Mouse (Mus musculus): ENCODE measurements around the gene Nts. TPM values are rescaled to one million over a fixed set of nuclear protein-coding genes. Genes with fewer than 3 reads are reported as not detected.
"Not testable (repeated sequence)": the region's sequence is repeated elsewhere in the genome, so short reads cannot be mapped to it uniquely, and the experiment has no call there.

The Nts gene
- 0.34 and 0.39 TPM in 2 replicates for polyA plus RNA-seq (2016; fragmentation: Nextera tagmentation; extraction: Ambion mirVana)

DNA sequence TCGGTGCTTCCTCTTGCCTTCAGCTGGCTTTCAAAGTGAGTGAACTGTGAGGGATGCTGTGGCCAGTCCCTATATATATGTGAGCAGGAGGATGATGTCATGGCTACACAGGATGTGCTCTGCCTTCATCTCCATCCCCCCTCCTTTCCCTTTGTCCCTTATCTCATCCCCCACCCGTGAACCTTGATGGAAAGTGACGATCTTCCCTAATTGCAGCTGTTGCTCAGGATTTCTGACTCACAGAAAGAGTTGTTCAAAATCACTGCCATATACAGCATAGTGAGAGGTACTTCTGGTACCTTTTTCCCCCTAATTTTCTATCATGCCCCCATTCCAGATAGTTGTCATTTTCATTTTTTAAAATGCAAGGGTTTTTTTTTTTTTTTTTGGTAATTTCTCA is at the start of gene Nts:
TSS of gene Nts (minus strand) at position 101 of the 400 bp plus-strand sequence.
- no peaks in the 10 kb centered on the region for H3K4me1 ChIP-seq
- no peaks in the 10 kb centered on the region for H3K36me3 ChIP-seq
- H3K27ac ChIP-seq: no peak within 1 kb of the TSS
- 28% methylated on average over 3 of the region's 3 CpGs for WGBS
- no peaks in the 10 kb centered on the region for H3K27me3 ChIP-seq (ENCODE audit: low read depth, poor library complexity, severe bottlenecking)
- DNase-seq (ENCODE audit: low spot score): no peak
- H3K9me3 ChIP-seq (replicated peaks): no peaks in the 10 kb centered on the region
- H3K4me3 ChIP-seq: no peak within 1 kb of the TSS

- H3K4me3 ChIP-seq: no peak overlapping the region
- WGBS: 87% methylated on average over 3 of the region's 3 CpGs
- no peaks in the 10 kb centered on the region for H3K4me1 ChIP-seq
- no peaks in the 10 kb centered on the region for H3K27me3 ChIP-seq (ENCODE audit: low read depth, poor library complexity, severe bottlenecking)
- H3K27ac ChIP-seq: no peak overlapping the region
- no peaks in the 10 kb centered on the region for H3K9me3 ChIP-seq (replicated peaks)
- DNase-seq (ENCODE audit: low spot score): no peak
- H3K36me3 ChIP-seq: no peaks in the 10 kb centered on the region
These were observed 37.6 kb upstream of the Nts start for GRCm38 (mm10) chr10:102527901-102528300.

DNA sequence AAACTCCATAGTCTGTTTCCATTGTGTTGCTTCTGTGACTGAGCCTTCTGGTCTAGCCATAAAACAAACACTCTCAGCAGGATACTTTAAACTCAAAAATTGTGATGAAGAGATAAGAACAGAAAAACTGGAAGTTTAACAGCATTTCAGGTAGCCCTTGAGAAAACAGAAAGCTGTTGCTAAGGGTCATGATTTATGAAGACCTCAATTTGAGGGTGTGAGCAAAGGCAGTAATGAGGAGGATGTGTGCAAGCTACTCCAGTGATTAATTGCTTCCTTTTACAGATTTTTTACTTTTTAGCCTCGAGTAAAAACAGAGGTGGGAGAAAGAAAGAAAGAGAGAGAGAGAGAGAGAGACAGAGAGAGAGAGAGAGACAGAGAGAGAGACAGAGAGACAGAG is 23.9 kb upstream of the Nts start:
- peaks cover 33% of the 10 kb centered on the region for H3K4me1 ChIP-seq
- WGBS: 2% methylated on average over 1 of the region's 1 CpGs
- peak overlapping the region; percentile 48; the same call in 1 of the 2 replicates for H3K4me3 ChIP-seq

DNA sequence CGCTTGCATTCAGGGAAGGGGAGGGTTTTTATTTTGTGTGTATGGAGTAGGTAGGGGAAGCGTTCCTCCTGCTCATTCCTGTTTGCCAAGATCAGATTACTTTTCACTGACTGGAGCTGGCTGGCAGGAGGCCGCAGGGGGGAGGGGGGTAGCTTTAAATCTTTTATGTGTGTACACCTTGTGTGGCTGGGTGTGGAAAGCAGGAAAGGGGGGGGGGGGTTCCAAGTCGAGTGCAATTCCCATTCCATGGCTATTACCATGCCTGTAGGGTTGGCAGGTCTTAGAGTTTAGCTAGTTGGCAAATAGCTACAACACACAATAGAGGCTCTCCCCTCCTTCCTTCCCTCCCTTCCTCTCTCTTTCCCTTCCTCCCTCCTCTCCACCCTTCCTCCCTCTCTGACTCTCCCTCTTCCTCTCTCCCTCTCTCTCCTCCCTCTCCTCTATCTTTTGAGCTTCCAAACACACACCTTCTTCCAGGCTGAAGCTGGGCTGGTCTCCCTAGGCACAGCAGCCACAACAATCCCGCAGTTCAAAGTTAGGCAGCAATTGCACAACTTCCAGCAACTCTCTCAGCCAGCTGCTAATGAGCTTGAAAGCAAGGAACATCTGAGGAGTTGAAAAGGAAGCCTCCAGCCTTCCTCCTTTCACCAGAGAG is 21.6 kb upstream of the Nts start, which contains the start of gene Rassf9:
TSS of gene Rassf9 (plus strand) at position 416 of the 655 bp plus-strand sequence.
- peaks cover 48% of the 10 kb centered on the region for H3K4me1 ChIP-seq
- peak; percentile 74 for DNase-seq (ENCODE audit: low spot score)
- H3K27ac ChIP-seq: peak within 1 kb of the TSS; percentile 91
- no peaks in the 10 kb centered on the region for H3K9me3 ChIP-seq (replicated peaks)
- peak within 1 kb of the TSS; percentile 48 for H3K4me3 ChIP-seq
- no peaks in the 10 kb centered on the region for H3K27me3 ChIP-seq (ENCODE audit: low read depth, poor library complexity, severe bottlenecking)
- 5% methylated on average over 5 of the region's 5 CpGs for WGBS
- H3K36me3 ChIP-seq: no peaks in the 10 kb centered on the region

More for the DNA sequence above, 23.9 kb upstream of the Nts start:
- DNase-seq (ENCODE audit: low spot score): no peak
- Histone ChIP-seq H3K36me3 (no peaks in the 10 kb centered on the region), H3K27me3 (ENCODE audit: low read depth, poor library complexity, severe bottlenecking) (no peaks in the 10 kb centered on the region), H3K27ac (peak overlapping the region; percentile 42; the same call in 1 of the 2 replicates), H3K9me3 (replicated peaks) (no peaks in the 10 kb centered on the region)

- DNase-seq (ENCODE audit: low spot score): no peak
- Histone ChIP-seq H3K4me1 (peaks cover 53% of the 10 kb centered on the region), H3K36me3 (no peaks in the 10 kb centered on the region), H3K27me3 (ENCODE audit: low read depth, poor library complexity, severe bottlenecking) (no peaks in the 10 kb centered on the region), H3K9me3 (replicated peaks) (no peaks in the 10 kb centered on the region), H3K4me3 (peak overlapping the region; percentile 48), H3K27ac (peak overlapping the region; percentile 91)
- 25% methylated on average over 3 of the region's 3 CpGs for WGBS
These were observed 21.1 kb upstream of the Nts start for GRCm38 (mm10) chr10:102511461-102511806.

GRCm38 (mm10) chr10:102507386-102507785 is 17.1 kb upstream of the Nts start:
- 29% methylated on average over 4 of the region's 4 CpGs for WGBS
- DNase-seq (ENCODE audit: low spot score): no peak
- Histone ChIP-seq H3K4me1 (peaks cover 42% of the 10 kb centered on the region), H3K27ac (peak overlapping the region; percentile 37; the same call in 1 of the 2 replicates), H3K36me3 (no peaks in the 10 kb centered on the region), H3K9me3 (replicated peaks) (no peaks in the 10 kb centered on the region), H3K27me3 (ENCODE audit: low read depth, poor library complexity, severe bottlenecking) (no peaks in the 10 kb centered on the region), H3K4me3 (no peak overlapping the region)

- Histone ChIP-seq H3K27me3 (ENCODE audit: low read depth, poor library complexity, severe bottlenecking) (no peaks in the 10 kb centered on the region), H3K9me3 (replicated peaks) (no peaks in the 10 kb centered on the region), H3K4me3 (no peak overlapping the region), H3K27ac (no peak overlapping the region), H3K36me3 (no peaks in the 10 kb centered on the region), H3K4me1 (no peaks in the 10 kb centered on the region)
- DNase-seq (ENCODE audit: low spot score): no peak
- WGBS: 29% methylated on average over 4 of the region's 4 CpGs
These were observed 8.5 kb upstream of the Nts start for GRCm38 (mm10) chr10:102498754-102499153.

DNA sequence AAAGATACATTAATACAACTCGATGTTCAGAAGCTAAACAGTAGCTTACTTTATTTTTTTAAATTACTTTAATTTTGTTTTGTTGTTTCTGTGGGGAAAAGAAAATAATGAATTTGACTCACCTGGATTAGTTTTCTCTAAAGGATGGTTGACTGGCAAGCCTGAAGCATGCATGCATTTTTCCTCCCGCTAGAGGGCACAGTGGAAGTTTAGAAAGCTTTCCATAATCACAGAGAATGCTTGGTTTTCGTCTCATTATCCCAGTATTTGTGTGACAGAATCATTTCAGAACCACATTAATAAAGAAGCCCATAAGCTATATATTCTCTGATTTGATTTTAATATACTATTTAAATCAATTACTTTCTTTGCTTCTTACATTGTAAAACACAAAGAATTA is 1.5 kb upstream of the Nts start:
- H3K27ac ChIP-seq: no peak overlapping the region
- WGBS: 23% methylated on average over 3 of the region's 3 CpGs
- no peaks in the 10 kb centered on the region for H3K27me3 ChIP-seq (ENCODE audit: low read depth, poor library complexity, severe bottlenecking)
- DNase-seq (ENCODE audit: low spot score): peak; percentile 58
- no peaks in the 10 kb centered on the region for H3K9me3 ChIP-seq (replicated peaks)
- H3K4me3 ChIP-seq: no peak overlapping the region
- H3K4me1 ChIP-seq: no peaks in the 10 kb centered on the region
- H3K36me3 ChIP-seq: no peaks in the 10 kb centered on the region

DNA sequence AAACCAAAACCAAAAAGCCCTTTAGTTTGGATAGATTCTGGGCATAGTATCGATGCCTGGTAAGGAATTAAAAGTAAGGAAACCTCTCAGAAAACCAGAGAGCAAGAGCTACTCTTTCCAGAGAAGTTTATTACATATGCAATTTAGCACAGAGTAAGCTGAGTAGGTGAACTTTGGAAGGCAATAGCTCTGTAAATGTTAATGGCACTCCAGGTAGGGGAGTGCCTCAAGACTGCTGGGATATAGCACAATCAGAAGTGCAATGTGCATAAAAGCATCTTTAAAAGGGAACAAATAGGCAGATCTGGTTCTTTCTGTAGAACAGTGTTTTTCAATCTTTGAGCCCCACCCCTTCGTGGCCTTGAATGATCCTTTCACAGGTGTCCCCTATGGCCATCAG is 20.9 kb downstream of the Nts start:
- no peak for DNase-seq (ENCODE audit: low spot score)
- no peak overlapping the region for H3K4me3 ChIP-seq
- no peaks in the 10 kb centered on the region for H3K27me3 ChIP-seq (ENCODE audit: low read depth, poor library complexity, severe bottlenecking)
- no peaks in the 10 kb centered on the region for H3K9me3 ChIP-seq (replicated peaks)
- H3K27ac ChIP-seq: no peak overlapping the region
- WGBS: 80% methylated on average over 2 of the region's 2 CpGs
- no peaks in the 10 kb centered on the region for H3K36me3 ChIP-seq
- H3K4me1 ChIP-seq: no peaks in the 10 kb centered on the region

DNA sequence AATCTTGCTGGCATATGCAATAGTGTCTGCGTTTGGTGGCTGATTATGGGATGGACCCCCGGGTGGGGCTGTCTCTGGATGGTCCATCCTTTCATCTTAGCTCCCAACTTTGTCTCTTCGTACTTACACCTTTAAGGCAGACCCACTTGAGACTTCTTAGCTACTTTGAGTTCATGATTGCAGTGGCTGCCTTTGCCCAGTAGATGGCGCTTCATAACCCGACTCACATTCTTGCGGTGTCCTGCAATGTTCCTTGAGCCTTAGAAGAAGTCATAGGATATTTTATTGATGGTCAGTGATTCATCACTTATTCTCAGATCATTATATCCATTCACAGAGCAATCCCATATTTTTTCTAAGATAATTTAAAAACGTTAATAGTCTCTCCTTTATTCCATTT is 38.5 kb downstream of the Nts start:
- H3K4me3 ChIP-seq: no peak overlapping the region
- peak; percentile 67 for DNase-seq (ENCODE audit: low spot score)
- no peak overlapping the region for H3K27ac ChIP-seq
- no peaks in the 10 kb centered on the region for H3K36me3 ChIP-seq
- WGBS: 13% methylated on average over 7 of the region's 7 CpGs
- H3K27me3 ChIP-seq (ENCODE audit: low read depth, poor library complexity, severe bottlenecking): no peaks in the 10 kb centered on the region
- no peaks in the 10 kb centered on the region for H3K9me3 ChIP-seq (replicated peaks)
- H3K4me1 ChIP-seq: no peaks in the 10 kb centered on the region

DNA sequence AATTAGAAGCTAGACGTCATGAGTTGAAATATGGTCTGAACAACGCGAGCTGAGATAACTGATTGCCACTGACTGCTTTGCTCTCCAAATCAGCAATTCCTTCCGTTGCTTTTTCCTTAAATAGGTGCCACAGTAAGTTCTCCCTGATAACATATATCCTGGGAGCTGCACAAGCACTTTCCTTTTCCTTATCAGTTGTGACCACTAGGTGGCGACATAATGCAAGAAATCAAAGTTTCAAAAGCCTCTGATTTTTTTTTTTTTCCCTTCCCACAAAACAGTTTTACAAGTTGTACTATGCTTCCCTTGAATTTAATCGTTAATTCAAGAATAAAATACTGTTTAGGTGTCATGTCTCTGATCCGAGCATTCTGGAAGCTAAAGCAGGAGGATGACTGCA is 40.8 kb downstream of the Nts start:
- H3K27me3 ChIP-seq (ENCODE audit: low read depth, poor library complexity, severe bottlenecking): no peaks in the 10 kb centered on the region
- H3K4me1 ChIP-seq: no peaks in the 10 kb centered on the region
- no peaks in the 10 kb centered on the region for H3K9me3 ChIP-seq (replicated peaks)
- DNase-seq (ENCODE audit: low spot score): no peak
- no peaks in the 10 kb centered on the region for H3K36me3 ChIP-seq
- 6% methylated on average over 7 of the region's 7 CpGs for WGBS
- no peak overlapping the region for H3K4me3 ChIP-seq
- H3K27ac ChIP-seq: no peak overlapping the region

- Histone ChIP-seq H3K27ac (no peak overlapping the region), H3K9me3 (replicated peaks) (no peaks in the 10 kb centered on the region), H3K27me3 (ENCODE audit: low read depth, poor library complexity, severe bottlenecking) (no peaks in the 10 kb centered on the region), H3K4me3 (no peak overlapping the region), H3K36me3 (no peaks in the 10 kb centered on the region), H3K4me1 (no peaks in the 10 kb centered on the region)
- 31% methylated on average over 2 of the region's 2 CpGs for WGBS
- DNase-seq (ENCODE audit: low spot score): no peak
These were observed 45.3 kb downstream of the Nts start for GRCm38 (mm10) chr10:102444912-102445556.

DNA sequence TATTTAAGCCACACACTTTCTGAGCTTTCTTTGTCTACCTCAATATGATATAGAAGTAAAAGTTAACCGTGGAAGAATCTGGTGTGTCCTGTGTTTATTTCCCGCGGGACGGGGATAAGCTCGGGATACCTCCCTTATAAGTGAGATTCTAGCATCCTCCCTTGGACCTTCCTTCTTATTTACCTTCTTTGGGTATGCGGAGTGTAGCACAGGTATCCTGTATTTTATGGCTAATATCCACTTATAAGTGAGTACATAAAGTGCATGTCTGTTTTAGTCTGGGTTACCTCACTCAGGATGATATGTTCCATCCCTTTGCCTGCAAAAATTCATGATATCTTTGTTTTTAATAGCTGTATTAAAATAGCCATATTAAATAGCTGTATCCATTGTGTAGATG is 54.8 kb downstream of the Nts start:
- not testable (repeated sequence) for H3K27ac ChIP-seq; H3K36me3 ChIP-seq; DNase-seq (ENCODE audit: low spot score); H3K4me3 ChIP-seq; H3K4me1 ChIP-seq; H3K9me3 ChIP-seq (replicated peaks); H3K27me3 ChIP-seq (ENCODE audit: low read depth, poor library complexity, severe bottlenecking)
- 47% methylated on average over 6 of the region's 6 CpGs for whole genome bisulfite sequencing
